Mouse (Mus musculus): ENCODE measurements at regions not wholly inside any gene's neighbourhood (a gene's known extent, or its start where the extent isn't known, plus 50 kb on each side); places are given as distances from the start of the nearest gene placed in this dataset.

DNA sequence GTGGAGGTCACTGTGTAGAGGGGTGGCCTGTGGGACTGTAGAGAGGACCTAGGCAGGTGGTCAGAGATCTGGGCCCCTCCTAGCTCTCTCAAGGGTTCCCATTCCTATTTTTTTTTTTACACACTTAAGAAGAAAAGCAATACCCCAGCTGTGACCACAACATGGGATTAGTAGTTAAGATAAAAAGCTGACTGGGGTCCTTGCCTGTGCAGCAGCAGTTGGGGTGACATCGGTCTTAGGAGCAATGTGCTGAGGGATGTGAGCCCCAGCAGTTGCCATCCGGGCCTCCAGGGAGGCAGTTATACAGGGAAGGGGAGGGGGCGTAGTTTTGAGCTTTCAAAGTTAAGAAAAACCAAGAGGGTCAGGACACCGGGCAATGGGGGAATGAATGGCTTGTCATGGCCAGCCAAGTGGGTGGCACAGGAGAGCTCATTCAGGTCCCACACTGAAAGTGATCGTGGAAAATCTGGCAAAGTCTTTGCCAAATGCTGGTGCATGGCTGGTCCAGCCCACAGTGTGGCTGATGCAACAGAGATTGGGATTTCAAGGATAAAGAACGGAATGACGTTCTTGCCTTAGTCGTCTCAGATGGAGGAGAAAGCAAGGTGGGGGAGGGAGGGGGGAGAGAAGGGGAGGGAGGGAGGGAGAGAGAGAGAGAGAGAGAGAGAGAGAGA lies 118.2 kb upstream of the 1600014C23Rik start:
- Histone ChIP-seq H3K27ac (no peak overlapping the region), H3K36me3 (ENCODE audit: inconsistent target) (no peaks in the 10 kb centered on the region), H3K4me3 (ENCODE audit: inconsistent target) (no peak overlapping the region), H3K79me2 (ENCODE audit: inconsistent target) (no peaks in the 10 kb centered on the region)
- 82% methylated on average over 6 of the region's 8 CpGs for WGBS (ENCODE audit: missing documents)

DNA sequence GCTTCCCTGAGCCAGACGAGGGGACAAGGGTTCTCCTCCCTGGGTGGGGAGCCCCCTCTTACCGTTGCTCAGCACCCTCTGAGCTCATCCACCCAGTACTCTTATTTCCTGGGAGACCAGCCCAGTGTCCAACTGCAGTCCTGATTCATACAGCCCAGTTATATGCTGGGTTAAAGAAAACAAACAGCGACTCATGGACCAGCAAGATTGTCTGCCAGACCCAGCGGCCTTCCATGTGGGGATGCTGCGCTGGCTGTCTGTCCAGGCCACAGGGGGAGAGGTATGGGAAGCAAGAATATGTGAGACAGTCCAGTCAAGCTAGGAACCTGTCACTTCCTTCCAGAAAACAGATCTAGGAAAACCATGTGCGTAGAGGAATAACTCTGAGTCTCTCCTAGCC lies 117.3 kb upstream of the 1600014C23Rik start:
- WGBS (ENCODE audit: missing documents) = 90% methylated on average over 6 of the region's 6 CpGs

DNA sequence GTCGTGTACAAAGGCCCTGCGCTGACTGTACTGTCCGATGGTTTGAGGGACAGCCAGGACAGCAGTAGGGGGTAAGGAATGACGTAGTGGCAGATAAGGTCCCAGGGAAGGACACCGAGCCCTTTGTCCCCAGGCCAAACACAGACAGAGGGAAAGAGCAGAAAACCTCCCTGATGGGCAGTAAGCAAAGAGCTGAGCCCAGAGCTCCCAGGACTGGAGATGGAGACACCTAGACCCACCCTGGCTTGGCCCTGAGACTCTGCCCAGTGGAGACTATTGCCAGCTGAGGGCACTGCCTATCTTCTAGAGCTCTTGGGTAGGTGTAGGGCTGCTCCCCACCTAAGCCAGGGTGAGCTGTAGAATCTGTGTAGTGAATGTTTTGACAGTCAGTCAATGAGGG lies 116.5 kb upstream of the 1600014C23Rik start:
- no peaks in the 10 kb centered on the region for H3K79me2 ChIP-seq (ENCODE audit: inconsistent target)
- no peak overlapping the region for H3K27ac ChIP-seq
- H3K4me3 ChIP-seq (ENCODE audit: inconsistent target) = no peak overlapping the region
- 99% methylated on average over 5 of the region's 5 CpGs for WGBS (ENCODE audit: missing documents)
- no peaks in the 10 kb centered on the region for H3K36me3 ChIP-seq (ENCODE audit: inconsistent target)

More for the DNA sequence above, 117.3 kb upstream of the 1600014C23Rik start:
- H3K79me2 ChIP-seq (ENCODE audit: inconsistent target) = no peaks in the 10 kb centered on the region
- H3K4me3 ChIP-seq (ENCODE audit: inconsistent target) = no peak overlapping the region
- H3K36me3 ChIP-seq (ENCODE audit: inconsistent target) = no peaks in the 10 kb centered on the region
- H3K27ac ChIP-seq = no peak overlapping the region

DNA sequence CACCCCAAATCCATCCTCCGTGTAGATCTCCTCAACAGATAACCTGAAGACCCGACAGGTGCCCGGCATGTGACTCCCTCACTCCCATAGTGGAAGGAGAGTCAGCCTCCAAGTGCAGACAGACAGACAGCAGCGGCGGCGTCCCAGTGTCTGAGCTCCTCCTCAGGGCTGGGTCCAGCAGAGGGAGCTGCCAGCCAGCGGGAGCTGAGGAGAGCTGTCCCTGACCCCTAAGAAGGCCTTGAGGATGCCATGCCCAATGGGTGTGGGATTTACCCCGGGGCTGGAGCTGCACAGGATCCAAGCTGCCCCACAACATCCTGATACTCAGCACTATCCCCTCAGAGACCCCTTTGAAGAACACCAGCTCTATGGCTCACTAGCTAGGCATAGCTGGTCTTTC lies 115.0 kb upstream of the 1600014C23Rik start:
- 38% methylated on average over 8 of the region's 8 CpGs for WGBS (ENCODE audit: missing documents)
- Histone ChIP-seq H3K4me3 (ENCODE audit: inconsistent target) (no peak overlapping the region), H3K27ac (no peak overlapping the region), H3K79me2 (ENCODE audit: inconsistent target) (no peaks in the 10 kb centered on the region), H3K36me3 (ENCODE audit: inconsistent target) (no peaks in the 10 kb centered on the region)

DNA sequence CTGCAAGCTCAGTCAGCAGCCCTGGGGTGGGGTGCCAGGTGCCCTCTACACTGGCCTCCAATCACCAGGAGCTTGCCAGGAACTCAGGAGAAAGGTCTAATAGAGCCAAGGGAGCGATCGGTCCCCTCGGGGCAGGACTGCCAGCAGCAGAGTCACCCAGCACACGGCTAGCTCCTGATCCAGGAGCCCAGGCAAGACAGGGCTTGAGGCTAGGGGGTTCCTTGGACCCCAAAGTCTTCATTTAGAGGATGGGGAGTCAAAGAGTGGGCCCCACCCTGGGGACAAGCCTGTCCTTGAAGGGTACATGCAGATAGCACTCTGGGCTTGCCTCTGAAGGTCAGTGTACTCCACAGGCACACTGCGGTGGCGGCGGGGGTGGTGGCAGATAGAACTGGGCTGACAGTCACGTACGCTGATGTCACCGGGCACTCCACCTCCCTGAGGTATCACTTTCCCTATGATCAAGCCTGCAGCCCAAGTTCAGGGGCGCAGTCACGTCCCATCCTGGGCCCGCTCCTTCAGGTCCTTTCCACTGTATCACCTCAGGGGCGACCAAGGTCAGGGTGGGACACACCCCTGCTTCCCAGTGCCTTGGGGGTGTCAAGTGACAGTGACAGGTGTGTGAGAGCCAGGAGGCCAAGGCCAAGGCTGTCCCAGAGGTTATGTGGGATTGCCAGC lies 114.2 kb upstream of the 1600014C23Rik start:
- 90% methylated on average over 14 of the region's 14 CpGs for WGBS (ENCODE audit: missing documents)
- H3K79me2 ChIP-seq (ENCODE audit: inconsistent target) = no peaks in the 10 kb centered on the region
- H3K36me3 ChIP-seq (ENCODE audit: inconsistent target) = no peaks in the 10 kb centered on the region
- H3K27ac ChIP-seq = no peak overlapping the region
- H3K4me3 ChIP-seq (ENCODE audit: inconsistent target) = no peak overlapping the region

DNA sequence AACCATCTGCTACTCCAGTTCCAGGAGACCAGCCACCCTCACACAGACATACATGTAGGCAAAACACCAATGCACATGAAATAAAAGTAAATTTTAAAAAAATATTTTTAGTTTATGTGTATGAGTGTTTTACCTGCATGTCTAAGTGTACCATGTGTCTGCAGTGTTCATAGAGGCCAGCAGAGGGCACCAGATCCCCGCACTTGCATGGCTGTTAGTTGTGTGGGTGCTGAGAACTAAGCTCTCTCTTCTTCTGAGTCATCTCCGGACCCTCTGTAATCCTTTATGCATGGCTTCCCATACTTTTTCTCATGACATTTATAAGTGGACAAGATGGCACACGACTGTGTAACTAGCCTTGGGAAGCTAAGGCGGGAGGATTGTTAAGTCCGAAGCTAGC lies 112.2 kb upstream of the 1600014C23Rik start:
- H3K4me3 ChIP-seq (ENCODE audit: inconsistent target) = no peak overlapping the region
- no peak overlapping the region for H3K27ac ChIP-seq
- no peaks in the 10 kb centered on the region for H3K79me2 ChIP-seq (ENCODE audit: inconsistent target)
- no peaks in the 10 kb centered on the region for H3K36me3 ChIP-seq (ENCODE audit: inconsistent target)
- WGBS (ENCODE audit: missing documents) = 88% methylated on average over 5 of the region's 5 CpGs

DNA sequence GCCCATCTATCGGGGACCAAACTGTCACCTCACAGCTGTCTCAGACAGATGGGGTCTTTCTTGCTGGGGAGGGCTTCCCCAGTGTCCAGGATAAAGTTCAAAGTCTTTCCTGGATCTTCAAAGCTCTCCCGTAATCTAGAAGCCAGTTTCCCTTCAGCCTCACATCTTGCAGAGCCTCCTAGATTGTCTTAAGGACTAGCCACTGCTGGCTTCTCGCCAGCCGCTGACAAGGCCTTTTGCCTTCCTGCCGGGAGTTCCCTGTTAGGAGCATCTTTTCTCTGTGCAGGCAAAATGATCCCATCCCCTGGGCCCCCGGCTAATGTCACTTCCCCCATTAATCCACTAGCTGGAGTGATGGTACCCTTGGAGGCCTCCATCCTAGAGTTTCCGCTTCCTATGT lies 103.1 kb upstream of the 1600014C23Rik start:
- H3K4me3 ChIP-seq (ENCODE audit: inconsistent target) = no peak overlapping the region
- no peaks in the 10 kb centered on the region for H3K79me2 ChIP-seq (ENCODE audit: inconsistent target)
- WGBS (ENCODE audit: missing documents) = 89% methylated on average over 7 of the region's 7 CpGs
- H3K36me3 ChIP-seq (ENCODE audit: inconsistent target) = no peaks in the 10 kb centered on the region
- H3K27ac ChIP-seq = no peak overlapping the region

DNA sequence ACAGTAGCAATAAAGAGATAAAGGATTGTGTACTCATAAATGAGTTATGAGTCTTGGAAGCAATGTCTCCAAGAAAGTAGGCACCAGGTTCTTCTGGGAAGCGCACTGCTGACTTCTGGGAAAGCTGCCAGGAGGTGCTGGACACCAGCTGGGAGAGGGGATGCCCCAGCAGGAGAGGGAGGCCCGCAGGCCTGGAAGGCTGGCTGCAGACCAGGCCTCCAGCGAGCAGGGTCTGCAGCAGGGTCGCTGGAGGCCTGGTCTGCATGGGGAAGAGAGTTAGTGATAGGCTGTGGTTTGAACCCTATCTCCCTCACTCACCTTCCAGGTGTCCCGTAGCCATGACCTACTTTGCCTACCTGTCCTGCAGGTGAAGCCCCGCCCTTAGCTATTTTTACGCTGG lies 102.6 kb upstream of the 1600014C23Rik start:
- no peak overlapping the region for H3K4me3 ChIP-seq (ENCODE audit: inconsistent target)
- 89% methylated on average over 7 of the region's 7 CpGs for WGBS (ENCODE audit: missing documents)

DNA sequence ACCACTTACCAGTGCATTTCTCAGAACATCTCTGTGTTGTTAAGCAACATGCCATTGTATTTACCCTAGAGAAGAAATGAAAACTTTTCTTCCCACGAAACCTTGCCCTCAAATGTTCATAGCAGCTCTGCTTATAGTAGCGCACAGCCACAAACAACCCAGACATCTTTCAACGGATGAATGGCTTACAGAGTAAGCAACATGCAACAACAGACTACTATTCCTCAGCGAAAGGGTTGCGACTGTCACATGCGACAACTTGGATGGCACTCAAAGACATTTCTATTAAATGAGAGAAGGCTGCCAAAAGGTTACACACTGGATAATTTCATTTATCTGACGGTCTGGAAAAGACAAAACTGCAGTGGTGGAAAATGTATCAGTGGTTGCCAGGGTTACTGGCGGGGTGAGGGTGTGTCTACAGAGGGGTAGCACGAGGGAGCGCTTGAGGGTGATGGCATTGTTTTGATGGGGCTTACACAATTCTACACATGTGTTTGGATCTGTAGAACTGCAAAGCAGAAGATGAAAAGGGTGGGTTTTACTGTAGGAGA lies 101.0 kb upstream of the 1600014C23Rik start:
- 88% methylated on average over 10 of the region's 10 CpGs for WGBS (ENCODE audit: missing documents)
- H3K27ac ChIP-seq = no peak overlapping the region
- no peaks in the 10 kb centered on the region for H3K79me2 ChIP-seq (ENCODE audit: inconsistent target)
- H3K4me3 ChIP-seq (ENCODE audit: inconsistent target) = no peak overlapping the region
- no peaks in the 10 kb centered on the region for H3K36me3 ChIP-seq (ENCODE audit: inconsistent target)

More for the DNA sequence above, 102.6 kb upstream of the 1600014C23Rik start:
- Histone ChIP-seq H3K79me2 (ENCODE audit: inconsistent target) (no peaks in the 10 kb centered on the region), H3K27ac (no peak overlapping the region), H3K36me3 (ENCODE audit: inconsistent target) (no peaks in the 10 kb centered on the region)

DNA sequence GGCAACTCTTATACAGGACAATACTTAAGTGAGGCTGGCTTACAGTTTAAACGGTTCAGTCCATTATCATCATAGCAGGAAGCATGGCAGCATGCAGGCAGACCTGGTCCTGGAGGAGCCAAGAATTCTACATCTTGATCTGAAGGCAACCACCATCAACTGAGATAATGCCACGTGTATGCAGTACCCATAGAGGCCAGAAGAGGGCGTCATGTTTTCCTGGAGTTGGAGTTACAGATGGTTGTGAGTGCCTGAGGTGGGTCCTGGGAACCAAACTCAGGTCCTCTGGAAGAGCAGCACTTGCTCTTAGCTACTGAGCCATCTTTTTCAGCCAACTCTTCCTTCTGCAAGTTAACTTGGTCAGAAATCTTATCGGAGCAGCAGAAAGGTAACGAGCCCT lies 96.7 kb upstream of the 1600014C23Rik start:
- Histone ChIP-seq H3K4me3 (ENCODE audit: inconsistent target) (no peak overlapping the region), H3K79me2 (ENCODE audit: inconsistent target) (no peaks in the 10 kb centered on the region), H3K27ac (no peak overlapping the region), H3K36me3 (ENCODE audit: inconsistent target) (no peaks in the 10 kb centered on the region)
- WGBS (ENCODE audit: missing documents) = 84% methylated on average over 4 of the region's 5 CpGs

DNA sequence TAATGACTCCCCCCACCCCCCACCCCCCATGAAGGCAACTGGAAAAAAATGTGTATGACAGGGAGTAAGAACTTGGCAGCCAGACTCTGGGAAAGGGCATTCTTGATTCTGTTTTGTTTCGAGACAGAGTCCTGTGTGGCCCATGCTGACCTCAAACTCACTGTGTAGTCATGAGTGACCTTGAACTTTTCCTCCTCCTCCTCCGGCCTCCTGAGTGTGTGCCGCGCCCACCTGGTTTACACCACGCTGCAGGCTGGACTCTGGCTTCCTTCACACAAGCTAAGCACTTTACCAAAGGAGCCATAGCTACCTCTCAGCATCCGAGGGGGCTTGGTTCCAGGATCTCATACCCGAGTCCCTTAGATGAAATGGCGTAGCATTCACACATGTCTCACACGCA lies 95.9 kb upstream of the 1600014C23Rik start:
- Histone ChIP-seq H3K4me3 (ENCODE audit: inconsistent target) (no peak overlapping the region), H3K79me2 (ENCODE audit: inconsistent target) (no peaks in the 10 kb centered on the region), H3K36me3 (ENCODE audit: inconsistent target) (no peaks in the 10 kb centered on the region), H3K27ac (no peak overlapping the region)
- 97% methylated on average over 9 of the region's 9 CpGs for WGBS (ENCODE audit: missing documents)

DNA sequence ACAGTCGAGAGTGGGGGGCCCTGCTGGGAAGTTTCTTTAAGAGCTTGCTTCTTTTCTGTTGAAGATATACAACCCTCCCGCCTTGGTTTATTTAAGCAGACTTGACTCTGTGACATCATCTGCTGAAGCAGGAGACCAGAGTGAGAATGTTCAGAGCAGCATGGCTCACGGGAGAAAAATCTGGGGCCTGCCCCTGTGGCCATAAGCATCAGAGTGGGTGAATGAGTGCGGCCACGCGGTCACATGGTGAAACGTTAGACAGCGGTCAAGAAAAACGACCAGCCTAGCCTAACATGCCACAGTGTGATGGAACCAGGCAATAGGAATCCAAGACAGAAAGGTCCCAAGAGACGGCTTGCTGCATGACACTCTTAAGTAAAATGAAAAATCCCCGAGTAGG lies 95.2 kb upstream of the 1600014C23Rik start:
- Histone ChIP-seq H3K79me2 (ENCODE audit: inconsistent target) (no peaks in the 10 kb centered on the region), H3K27ac (no peak overlapping the region), H3K4me3 (ENCODE audit: inconsistent target) (no peak overlapping the region), H3K36me3 (ENCODE audit: inconsistent target) (no peaks in the 10 kb centered on the region)
- WGBS (ENCODE audit: missing documents) = 78% methylated on average over 11 of the region's 11 CpGs

DNA sequence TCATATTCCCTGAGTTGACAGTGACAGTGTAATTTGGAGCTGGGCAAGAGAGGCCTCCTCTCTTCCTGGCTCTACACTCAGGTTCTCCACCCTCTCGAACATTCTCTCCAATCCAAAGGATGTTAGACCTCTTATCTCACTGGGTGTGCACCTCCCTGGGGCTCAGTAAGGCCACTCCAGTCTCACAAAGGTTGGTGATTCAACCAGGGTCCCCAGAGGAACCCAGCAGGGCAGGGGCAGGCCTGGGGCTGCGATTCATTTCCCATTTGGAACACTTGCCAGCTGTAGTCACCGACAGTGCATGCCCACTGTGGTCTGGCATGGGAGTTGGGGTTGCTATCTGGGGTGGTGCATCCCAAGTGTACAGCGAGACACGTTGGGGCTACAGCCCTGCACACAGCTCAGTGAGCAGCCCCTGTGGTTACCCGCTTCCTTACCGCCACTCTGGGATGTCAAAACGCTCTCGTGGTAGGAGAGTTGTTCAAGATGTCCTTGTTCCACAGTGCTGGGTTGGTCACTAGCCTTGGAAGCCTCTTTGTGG lies 94.7 kb upstream of the 1600014C23Rik start:
- Histone ChIP-seq H3K27ac (no peak overlapping the region), H3K4me3 (ENCODE audit: inconsistent target) (no peak overlapping the region), H3K36me3 (ENCODE audit: inconsistent target) (no peaks in the 10 kb centered on the region), H3K79me2 (ENCODE audit: inconsistent target) (no peaks in the 10 kb centered on the region)
- 40% methylated on average over 9 of the region's 9 CpGs for WGBS (ENCODE audit: missing documents)

DNA sequence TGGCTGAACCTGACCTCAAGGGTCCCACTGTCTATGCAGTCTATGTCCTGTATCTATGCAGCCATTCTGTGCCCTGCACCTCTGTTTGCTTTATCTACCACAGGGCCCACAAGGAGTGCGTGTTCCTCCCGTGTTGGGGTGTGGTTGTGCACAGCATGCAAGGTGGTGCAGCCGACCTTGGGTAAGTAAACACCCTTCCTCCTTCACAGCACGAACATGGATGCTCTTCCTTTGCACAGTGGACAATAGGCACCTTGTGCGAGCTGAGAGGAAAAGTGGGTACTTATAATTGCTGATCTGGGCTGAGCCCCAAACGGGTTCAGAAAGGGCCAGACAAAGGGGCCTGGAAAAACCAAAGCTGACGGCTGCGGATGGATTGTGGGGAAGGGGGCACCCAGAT lies 91.3 kb upstream of the 1600014C23Rik start:
- Histone ChIP-seq H3K79me2 (ENCODE audit: inconsistent target) (no peaks in the 10 kb centered on the region), H3K36me3 (ENCODE audit: inconsistent target) (no peaks in the 10 kb centered on the region), H3K4me3 (ENCODE audit: inconsistent target) (no peak overlapping the region), H3K27ac (no peak overlapping the region)
- WGBS (ENCODE audit: missing documents) = 94% methylated on average over 8 of the region's 8 CpGs

DNA sequence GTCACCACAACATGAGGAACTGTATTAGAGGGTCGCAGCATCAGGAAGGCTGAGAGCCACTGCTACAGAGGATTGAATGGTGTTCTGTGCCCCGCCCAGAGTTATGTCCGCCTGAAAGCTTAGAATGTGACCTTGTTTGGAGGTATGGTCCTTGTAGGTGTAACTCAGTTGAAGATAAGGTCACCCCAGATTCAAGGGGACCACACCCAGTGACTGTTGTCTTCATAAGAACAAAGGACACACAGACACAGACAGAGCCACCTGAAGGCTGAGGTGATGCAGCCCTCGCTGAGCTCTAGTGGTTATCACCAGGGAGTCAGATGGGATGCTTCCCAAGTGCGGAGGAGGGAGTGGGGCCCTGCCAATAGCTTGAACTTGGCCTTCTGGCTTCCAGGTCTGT lies 89.9 kb upstream of the 1600014C23Rik start:
- H3K36me3 ChIP-seq (ENCODE audit: inconsistent target) = no peaks in the 10 kb centered on the region
- no peak overlapping the region for H3K4me3 ChIP-seq (ENCODE audit: inconsistent target)
- H3K79me2 ChIP-seq (ENCODE audit: inconsistent target) = no peaks in the 10 kb centered on the region
- 84% methylated on average over 5 of the region's 5 CpGs for WGBS (ENCODE audit: missing documents)
- no peak overlapping the region for H3K27ac ChIP-seq

All from macrophage (primary cell).